Mouse (Mus musculus): Measurements from ENCODE around the gene Mef2c. TPM values are rescaled to one million over a fixed set of nuclear protein-coding genes. Genes with fewer than 3 reads are reported as not detected.

Mef2c gene
- total RNA-seq, 2 experiments from 2014 or later: 620 to 698 TPM

DNA sequence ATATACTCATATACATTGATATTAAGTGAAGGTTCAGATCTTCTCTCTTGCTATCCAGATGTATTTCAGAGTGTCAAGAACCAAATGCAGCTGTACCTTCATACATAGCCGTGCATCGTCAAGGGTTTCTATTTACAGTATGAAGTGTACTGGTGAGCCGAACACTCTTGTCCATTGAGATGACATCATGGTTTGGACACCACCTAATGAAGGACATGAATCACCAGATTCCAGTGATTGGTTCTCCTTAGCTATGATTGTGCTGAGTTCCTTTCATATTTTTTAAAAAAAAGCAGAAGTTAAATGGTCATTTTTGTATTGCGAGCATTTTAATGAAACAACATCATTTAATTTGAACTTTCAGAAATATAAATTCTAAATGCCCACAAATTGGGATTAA lies 97.9 kb downstream of the Mef2c start:
- DNase-seq (ENCODE audit: low spot score in 2 of 2): no peak

DNA sequence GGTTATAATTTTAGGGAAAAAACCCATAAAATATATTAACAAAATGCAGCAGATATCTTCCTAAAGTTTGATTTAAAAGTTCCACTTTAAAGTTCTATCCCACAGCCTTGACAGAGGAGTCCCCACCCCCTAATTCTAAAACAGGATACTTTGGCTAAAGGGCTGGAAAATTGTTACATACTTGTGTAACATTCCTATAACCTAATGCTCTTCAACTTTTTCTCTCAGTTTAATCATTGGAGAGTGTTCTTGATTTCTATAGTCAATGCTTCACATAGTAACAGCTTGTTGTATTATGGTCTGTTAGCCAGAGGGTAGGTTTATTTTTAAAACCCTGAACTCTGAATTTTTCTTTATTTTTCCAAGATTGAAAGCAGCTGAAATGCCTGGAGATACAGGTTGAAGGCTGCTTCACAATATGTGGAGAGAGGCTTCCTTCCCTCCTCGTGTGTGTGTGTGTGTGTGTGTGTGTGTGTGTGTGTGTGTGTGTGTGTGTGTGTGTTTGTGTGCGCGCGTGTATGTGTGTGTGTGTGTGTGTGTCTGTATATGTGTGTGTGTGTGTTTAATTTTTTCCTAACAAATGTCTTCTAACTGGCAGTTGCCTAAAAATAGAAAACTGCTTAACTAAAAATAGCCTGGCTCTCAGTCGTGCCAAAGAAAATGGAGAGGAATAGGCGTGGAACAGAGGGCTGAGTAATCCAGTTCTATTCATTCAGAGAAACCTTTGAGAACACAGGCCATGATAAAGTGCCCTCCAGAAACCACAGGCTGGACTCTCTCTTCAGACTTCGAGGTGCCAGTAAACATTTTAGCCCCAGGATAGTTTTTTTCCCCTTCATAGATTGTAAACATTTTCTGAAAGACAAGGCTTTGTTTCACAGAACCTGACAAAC lies 99.8 kb downstream of the Mef2c start:
- intact Hi-C loops (cut with DNase I): no loop called here
- DNase-seq (ENCODE audit: low spot score in 2 of 2): no peak

More for the DNA sequence above, 97.9 kb downstream of the Mef2c start:
- intact Hi-C loops (cut with DNase I): no loop called here

DNA sequence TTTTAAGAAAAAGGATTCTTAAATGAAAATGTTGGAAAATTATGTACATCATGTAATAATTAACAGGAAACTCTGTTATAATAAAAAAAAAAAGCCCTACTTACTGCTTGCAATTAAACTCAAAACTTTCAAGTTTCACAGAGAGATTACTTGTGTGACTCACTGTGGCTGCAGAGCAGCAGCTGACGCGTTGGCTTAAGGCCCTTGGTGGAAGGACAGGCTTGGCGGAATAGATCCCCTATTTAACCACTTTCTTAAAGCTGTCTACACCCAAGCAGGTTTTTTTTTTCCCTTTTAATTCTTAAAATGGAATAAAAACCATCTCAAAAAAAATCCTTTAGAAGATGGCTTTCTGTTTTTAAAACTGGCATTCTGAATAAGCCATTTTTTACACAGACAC lies 100.5 kb downstream of the Mef2c start:
- intact Hi-C loops (cut with DNase I): no loop called here
- no peak for DNase-seq (ENCODE audit: low spot score in 2 of 2)

DNA sequence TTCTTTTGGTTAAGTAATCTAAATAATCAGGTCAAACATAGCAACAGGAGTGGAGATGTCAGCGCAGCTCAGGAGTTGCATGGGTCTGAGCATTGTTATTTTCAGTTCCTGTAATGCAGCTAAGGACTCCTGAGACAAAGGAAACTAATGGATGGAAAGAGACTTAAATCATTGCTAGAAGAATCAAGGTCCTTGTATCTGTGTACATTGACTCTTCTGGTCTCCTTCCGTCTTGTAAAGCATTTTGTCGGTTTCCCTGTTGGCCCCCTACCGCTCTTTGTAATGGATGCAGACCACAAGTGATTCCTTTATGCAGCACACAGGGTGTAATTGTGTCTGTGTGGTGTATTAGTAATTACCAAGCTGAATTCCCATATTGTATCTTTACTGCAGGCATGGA lies 101.0 kb downstream of the Mef2c start:
- intact Hi-C loops (cut with DNase I): no loop called here
- DNase-seq (ENCODE audit: low spot score in 2 of 2): no peak

DNA sequence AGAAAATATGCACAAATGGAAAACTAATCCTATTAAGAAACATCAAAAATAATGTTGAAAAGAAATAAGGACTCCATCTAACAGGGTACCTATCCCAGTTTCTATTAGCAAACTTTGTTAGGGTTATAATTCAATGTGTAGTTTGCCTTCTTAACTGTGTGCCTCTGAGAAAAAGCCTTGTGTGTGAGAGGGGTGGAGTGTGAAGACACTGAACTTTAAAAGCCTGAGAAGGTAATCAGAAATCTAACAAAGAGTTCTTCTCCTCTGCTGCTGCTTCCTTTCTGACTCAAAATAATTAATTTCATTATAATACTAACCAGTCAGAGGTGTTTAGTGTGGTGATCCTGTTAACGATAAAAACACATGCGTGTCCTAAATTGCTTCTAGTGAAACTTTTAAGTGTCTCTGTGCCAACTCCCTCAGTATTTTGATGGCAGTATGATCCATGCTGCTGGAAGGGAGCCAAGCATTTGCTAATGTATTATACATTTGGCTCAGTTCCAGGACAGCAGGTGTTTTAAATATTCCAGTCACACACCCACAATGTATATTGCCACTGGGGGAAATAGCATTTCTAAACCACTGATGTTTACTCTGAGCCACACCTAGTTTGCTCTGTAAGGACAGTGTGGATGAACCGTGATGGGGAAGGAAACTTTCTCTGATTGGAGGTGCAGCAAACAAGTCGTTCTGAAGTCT lies 104.2 kb downstream of the Mef2c start:
- intact Hi-C loops (cut with DNase I): no loop called here
- DNase-seq (ENCODE audit: low spot score in 2 of 2): no peak

DNA sequence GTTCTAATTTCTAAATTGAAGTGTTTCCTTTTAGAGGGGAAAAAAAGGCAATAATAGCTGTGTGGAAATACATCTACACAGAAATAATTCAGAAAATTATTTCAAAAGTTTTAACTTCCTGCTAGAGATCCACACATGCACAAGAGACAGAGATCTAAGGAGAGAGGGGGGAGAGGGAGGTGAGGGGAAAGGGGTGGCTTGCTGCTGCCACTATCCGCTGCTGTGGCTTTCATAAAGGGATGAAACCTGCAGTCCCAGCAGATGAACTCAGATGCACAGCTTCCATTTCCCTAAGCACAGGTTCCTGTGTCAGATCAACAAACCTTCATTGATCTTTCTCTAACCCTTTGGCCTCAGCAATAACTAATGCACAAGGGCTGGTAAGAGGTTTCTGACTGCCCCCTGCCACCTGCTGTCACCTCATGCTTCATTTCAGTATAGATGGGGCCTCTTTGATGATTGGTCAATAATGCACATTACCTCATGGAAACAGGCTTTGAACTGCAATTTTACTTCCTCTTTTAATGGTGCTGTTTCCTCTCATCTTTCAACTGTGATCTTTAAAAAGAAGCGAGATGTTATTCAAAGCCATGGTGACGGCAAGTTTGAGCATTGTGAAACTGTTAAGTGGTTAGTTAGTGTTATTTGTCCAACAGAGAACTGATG lies 105.2 kb downstream of the Mef2c start:
- no peak for DNase-seq (ENCODE audit: low spot score in 2 of 2)
- intact Hi-C loops (cut with DNase I): no loop called here

DNA sequence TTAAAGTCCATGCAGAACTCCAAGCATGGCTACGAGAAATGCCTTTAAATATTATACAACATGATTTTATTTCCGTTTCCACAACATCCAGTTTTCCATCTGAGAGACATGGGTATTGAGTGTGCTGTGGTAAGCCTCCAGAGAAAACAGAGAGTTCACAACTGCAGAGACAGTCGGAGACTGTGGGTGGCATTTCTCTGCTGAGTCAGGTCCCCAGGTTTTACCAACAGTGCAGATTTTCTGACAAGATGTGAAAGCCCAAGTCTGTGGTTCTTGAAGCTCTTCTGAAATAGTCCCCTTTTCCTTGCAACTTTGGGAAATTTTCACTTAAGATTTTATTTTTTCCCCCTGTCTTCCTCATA lies 105.7 kb downstream of the Mef2c start:
- intact Hi-C loops (cut with DNase I): no loop called here
- DNase-seq (ENCODE audit: low spot score in 2 of 2): no peak

DNA sequence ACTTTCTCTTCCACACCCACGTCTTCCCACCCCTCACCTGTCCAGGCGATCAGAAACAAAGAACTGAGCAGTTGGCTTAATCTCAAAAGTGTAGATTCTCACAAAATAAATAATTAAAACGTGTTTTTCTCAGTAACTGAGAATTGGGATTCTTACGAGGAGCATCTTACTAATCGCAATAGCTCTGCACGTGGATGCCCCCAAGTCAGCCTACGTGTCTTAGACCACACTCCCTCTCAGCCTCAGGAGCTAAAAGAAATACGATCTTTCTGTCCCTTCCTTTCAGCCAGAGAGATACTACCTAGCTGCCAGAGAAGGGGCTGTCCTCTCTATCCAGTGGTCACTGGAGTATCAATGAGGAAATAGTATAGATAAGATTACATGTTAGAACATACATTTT lies 106.3 kb downstream of the Mef2c start:
- intact Hi-C loops (cut with DNase I): no loop called here
- no peak for DNase-seq (ENCODE audit: low spot score in 2 of 2)

DNA sequence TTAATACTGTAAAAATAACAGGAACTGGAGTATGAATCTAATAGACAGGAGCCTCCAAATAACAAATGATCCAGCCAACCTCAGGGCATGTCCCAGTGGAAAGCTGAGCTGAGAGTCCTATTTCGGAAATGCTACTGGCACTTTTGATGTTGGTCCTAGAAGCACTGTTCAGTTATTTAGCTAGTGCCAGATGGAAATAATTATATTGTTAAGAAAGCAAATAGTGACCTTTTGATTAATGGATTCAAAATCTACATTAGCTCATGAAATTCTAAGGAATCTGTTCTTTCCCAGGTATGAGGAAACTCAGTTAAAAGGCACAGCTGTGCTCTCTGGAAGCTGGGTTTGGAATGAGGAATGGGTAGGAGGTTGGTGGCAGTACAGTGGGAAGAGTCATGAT lies 108.4 kb downstream of the Mef2c start:
- intact Hi-C loops (cut with DNase I): no loop called here
- DNase-seq (ENCODE audit: low spot score in 2 of 2): no peak

DNA sequence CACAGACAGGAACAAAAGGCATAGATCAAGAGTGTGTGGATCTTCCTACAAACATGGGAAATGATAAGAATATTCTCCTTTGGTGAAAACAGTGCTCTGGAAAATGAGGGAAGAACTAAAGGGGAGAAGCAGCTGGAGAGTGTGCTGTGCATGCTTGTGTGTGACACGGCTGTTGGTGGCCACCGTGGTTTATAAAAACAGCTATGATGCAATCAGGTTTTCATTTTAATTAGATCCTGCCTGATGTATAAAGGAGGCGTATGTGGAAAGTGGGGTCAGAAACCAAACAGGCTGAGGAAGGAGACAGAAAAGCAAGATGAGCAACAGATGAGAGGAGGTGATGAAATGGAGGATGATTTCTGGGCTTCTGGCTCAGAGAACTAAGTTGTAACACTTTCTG lies 112.0 kb downstream of the Mef2c start:
- intact Hi-C loops (cut with DNase I): no loop called here
- DNase-seq (ENCODE audit: low spot score in 2 of 2): no peak

DNA sequence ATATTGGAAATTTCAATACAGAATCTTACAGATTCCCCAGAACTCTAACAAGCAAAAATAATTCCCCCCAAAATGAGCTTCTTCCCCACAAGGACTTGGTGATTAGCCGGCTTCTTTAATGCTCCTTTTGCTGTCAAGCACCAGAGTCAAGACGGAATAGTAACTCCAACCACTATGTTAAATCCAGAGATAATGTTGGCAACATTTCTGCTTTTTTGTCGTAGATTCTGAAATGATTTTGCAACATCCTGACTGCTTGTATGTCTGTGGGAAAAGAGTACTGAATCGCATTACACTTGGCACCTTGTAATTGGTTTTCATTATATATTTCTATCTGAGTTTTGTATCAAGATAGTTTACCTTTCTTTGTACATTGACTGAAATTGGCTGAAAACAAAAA lies 120.8 kb downstream of the Mef2c start:
- intact Hi-C loops (cut with DNase I): no loop called here
- no peak for DNase-seq (ENCODE audit: low spot score in 2 of 2)

DNA sequence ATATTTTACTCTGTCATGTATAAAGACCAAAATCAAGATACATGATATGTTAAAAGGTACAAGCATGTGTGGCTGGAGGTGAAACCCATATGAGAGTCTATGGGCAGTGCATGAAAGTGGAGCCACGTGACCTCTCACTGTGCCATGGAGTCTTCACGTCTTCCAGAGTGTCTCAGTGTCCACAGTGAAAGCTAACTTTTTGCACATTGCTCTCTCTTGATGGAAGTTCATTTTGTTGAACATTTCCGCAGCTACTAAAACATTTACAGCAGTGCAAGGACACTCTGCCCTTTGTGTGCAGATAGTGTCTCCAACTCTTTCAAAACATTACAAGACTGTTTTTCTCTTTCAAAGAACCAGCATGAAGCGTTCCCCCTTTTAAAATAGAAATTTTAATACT lies 123.6 kb downstream of the Mef2c start:
- DNase-seq (ENCODE audit: low spot score in 2 of 2): no peak

DNA sequence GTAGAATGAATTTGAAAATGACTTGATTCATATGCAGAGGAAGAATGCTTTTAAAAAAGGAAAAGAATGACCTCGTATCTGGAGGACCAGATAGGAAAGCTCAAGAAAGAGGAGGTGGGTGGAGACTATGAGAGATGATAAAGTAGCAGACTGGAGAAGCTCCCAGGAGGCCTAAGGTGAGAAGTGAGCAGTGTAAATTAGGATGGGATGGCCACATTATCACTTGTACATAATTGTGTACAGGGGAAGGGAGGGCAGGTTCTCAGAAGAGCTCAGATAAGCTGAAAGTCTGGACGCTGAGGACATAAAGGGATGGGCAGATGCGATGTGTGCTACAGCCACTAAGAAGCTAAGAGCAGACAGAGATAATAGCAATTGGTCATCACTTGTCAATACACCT lies 124.3 kb downstream of the Mef2c start:
- intact Hi-C loops (cut with DNase I): no loop called here
- DNase-seq (ENCODE audit: low spot score in 2 of 2): no peak

More for the DNA sequence above, 123.6 kb downstream of the Mef2c start:
- intact Hi-C loops (cut with DNase I): no loop called here

DNA sequence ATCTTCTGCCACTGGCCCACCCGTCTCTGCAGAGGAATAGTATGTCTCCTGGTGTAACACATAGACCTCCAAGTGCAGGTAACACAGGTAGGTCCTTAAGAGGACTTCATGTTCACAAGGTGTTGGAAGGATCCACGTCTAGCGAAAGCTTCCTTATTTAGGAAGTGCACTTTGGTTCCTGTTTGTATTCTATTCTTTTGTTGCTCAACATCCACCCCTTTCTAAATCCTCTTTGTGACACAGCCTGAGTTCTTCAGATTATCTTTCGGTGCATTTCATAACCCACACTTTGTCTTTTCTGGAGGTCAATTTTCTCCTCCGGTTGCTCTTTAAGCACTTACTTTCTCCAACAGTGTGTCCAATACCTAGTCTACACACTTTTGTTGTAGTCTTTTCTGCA lies 129.3 kb downstream of the Mef2c start:
- DNase-seq (ENCODE audit: low spot score in 2 of 2): no peak
- intact Hi-C loops (cut with DNase I): no loop called here

DNA sequence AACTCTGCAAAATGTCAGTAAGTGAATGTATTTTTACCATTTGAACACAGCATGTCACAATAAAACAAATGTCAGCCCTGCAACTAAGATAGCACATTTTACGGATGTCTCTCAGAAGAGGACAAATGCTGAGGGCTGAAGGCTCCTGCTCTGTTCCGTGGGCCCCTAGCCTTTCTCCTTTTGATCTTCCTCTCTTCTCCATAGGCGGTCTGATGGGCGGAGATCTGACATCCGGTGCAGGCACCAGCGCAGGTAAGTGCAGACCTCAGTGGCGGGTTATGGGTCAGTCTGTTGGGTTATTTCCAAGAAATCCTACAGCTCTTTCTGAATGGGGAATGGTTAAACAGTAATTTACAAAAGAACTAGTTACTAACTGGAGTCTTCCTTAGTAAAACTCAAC lies 131.4 kb downstream of the Mef2c start:
- DNase-seq (ENCODE audit: low spot score in 2 of 2): no peak
- intact Hi-C loops (cut with DNase I): no loop called here

DNA sequence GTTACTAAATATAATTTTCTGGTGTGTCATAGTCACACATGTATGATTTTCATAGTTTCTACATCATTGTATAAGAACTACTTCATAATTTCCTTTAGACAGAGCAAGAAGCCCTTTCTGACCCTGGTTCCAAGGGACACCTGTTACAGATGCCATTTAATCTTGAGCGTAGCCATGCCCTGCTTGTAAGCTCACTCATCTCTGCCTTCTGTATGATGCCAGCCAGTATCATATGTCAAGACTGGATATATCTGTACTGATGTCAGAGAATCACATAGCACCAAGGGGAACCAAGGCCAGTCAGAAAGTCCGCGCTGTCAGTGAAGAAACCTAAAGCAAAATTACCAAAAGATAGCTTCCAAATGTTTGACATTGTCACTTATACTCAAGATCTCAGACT lies 133.8 kb downstream of the Mef2c start:
- intact Hi-C loops (cut with DNase I): no loop called here
- no peak for DNase-seq (ENCODE audit: low spot score in 2 of 2)

DNA sequence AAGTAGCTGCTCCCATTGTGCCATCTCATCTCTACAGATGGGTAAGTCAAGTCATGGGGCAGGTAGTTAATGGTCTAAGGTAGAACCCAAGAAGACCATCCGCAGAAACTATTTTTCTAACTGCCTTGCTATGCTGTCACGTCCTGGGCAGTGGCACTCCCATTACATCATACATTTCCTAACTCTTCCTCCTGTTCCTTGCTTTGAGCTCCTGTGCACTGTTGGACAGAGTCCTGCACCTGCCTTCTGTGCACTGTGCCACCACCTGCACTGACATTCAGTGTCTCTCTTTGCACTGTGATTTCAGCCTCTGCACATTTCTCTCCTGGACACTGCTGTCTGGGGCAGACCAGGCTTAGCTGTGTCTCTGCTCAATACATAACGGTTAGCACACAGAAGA lies 134.9 kb downstream of the Mef2c start:
- no peak for DNase-seq (ENCODE audit: low spot score in 2 of 2)
- intact Hi-C loops (cut with DNase I): no loop called here

DNA sequence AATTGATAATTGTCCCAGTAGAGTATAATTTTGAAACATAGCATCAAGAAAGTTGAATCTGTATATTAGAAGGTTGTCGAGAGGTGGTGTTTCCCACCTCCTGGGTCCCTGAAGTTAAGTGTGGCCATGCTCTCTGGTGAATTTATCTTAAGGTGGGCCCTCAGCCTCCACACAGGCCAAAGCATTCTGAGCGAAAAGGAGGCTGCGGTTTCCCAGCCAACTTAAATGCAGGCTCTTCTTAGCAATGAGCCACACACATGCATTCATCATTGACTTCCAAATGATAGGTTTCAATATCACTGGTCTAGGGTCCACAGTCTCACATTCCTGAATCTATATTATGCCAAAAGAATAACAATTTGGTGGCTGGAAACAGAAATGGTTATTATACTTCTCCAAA lies 145.2 kb downstream of the Mef2c start:
- no peak for DNase-seq (ENCODE audit: low spot score in 2 of 2)
- intact Hi-C loops (cut with DNase I): no loop called here

DNA sequence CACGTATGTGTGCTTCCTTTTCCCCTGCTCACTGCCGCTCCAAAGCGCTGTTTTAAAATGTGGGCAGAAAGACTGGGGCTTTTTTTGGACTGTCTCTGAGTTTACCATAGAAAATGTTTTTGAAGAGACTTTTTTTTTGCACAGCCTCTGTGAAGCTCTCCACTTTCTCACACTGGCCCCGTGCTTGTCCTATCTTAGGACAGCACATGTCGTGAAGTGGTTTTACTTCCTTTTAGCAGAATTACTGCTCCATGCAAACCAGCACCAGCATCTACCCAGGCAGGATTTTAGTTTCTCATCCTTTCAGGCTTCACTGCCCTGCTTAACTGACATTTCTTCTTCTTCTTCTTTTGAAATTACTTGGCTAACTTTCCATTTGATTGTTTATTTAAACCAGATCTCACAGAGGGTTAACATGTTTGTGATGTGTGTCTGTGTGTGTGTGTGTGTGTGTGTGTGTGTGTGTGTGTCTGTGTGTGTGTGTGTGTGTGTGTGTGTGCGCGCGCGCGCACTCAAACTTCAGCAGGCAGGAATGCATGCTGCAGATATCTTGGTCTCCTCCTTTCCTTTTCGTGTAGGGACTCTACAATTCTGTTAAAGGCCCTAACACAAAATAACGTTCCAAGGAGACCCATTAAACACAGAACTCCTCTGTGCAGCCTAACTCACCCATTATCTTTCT lies 146.1 kb downstream of the Mef2c start:
- no peak for DNase-seq (ENCODE audit: low spot score in 2 of 2)
- intact Hi-C loops (cut with DNase I): no loop called here

DNA sequence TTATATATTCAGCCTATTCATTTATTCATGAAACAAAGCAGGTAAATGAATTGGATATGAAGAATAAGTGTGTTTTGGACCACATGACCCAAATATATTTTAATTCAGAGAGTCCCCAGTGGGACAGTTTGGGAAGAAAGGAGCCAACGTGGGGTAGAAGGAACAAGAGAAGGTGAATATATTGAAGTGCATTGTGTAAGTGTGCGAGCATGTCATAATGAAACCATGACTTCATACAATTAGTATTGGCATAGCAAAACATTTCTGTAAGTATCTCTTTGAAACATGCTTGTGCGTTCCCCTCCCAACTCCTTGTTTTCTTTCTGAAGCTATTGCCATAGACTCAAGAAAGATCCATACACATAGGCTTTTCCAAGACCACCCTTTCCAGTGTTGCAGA lies 147.0 kb downstream of the Mef2c start:
- intact Hi-C loops (cut with DNase I): no loop called here
- DNase-seq (ENCODE audit: low spot score in 2 of 2): no peak
